Mouse (Mus musculus): ENCODE data around the gene 3110082I17Rik. TPM values are rescaled to one million over a fixed set of nuclear protein-coding genes. Genes with fewer than 3 reads are reported as not detected.
A peak's percentile ranks its signal among the peaks of the same experiment; 100 is the strongest.
"Not testable (repeated sequence)": the region's sequence is repeated elsewhere in the genome, so short reads cannot be mapped to it uniquely, and the experiment has no call there.

The 3110082I17Rik gene
- polyA plus RNA-seq, 1 experiment from 2014 or later: 30.6 TPM

- no peak for ATAC-seq (ENCODE audit: low FRiP score)
- no peaks in the 10 kb centered on the region for H3K9me3 ChIP-seq
- H3K9ac ChIP-seq: no peak within 1 kb of the TSS
- peaks cover 26% of the 10 kb centered on the region; the same call in 1 of the 2 replicates for H3K27me3 ChIP-seq
- WGBS: 59% methylated on average over 5 of the region's 5 CpGs
- no peak within 1 kb of the TSS for H3K4me3 ChIP-seq (replicated peaks)
- H3K36me3 ChIP-seq (replicated peaks): no peaks in the 10 kb centered on the region
- H3K4me2 ChIP-seq: no peak within 1 kb of the TSS
- H3K27ac ChIP-seq: no peak within 1 kb of the TSS
- peaks cover 4% of the 10 kb centered on the region; the same call in 1 of the 2 replicates for H3K4me1 ChIP-seq
Observed at GRCm38 (mm10) chr5:139351134-139351533, 109.2 kb downstream of the 3110082I17Rik start, which contains the start of gene Cox19. Gene Cox19, minus strand, starts transcription at chr5:139351418.

GRCm38 (mm10) chr5:139349713-139350112 is 110.6 kb downstream of the 3110082I17Rik start:
- no peaks in the 10 kb centered on the region for H3K36me3 ChIP-seq (replicated peaks)
- no peaks in the 10 kb centered on the region for H3K9me3 ChIP-seq
- H3K4me2 ChIP-seq: no peak overlapping the region
- peaks cover 9% of the 10 kb centered on the region for H3K4me1 ChIP-seq
- ATAC-seq (ENCODE audit: low FRiP score): no peak
- no peak overlapping the region for H3K4me3 ChIP-seq (replicated peaks)
- no peak overlapping the region for H3K9ac ChIP-seq
- 83% methylated on average over 6 of the region's 6 CpGs for WGBS
- H3K27me3 ChIP-seq: peaks cover 27% of the 10 kb centered on the region; the same call in 1 of the 2 replicates
- H3K27ac ChIP-seq: no peak overlapping the region

- WGBS: 65% methylated on average over 1 of the region's 1 CpGs
- Histone ChIP-seq H3K4me2 (no peak overlapping the region), H3K9ac (no peak overlapping the region), H3K36me3 (replicated peaks) (peaks cover 6% of the 10 kb centered on the region), H3K4me1 (peaks cover 20% of the 10 kb centered on the region), H3K4me3 (replicated peaks) (no peak overlapping the region), H3K27ac (no peak overlapping the region), H3K9me3 (no peaks in the 10 kb centered on the region), H3K27me3 (peaks cover 27% of the 10 kb centered on the region; the same call in 1 of the 2 replicates)
- ATAC-seq (ENCODE audit: low FRiP score): no peak
Observed at GRCm38 (mm10) chr5:139347225-139347624, 113.1 kb downstream of the 3110082I17Rik start.

- Histone ChIP-seq H3K9ac (peak overlapping the region; percentile 85; the same call in 1 of the 2 replicates), H3K27ac (peak overlapping the region; percentile 63; the same call in 1 of the 2 replicates), H3K27me3 (peaks cover 15% of the 10 kb centered on the region; the same call in 1 of the 2 replicates), H3K4me2 (peak overlapping the region; percentile 96), H3K4me1 (peaks cover 15% of the 10 kb centered on the region), H3K9me3 (no peaks in the 10 kb centered on the region), H3K36me3 (replicated peaks) (peaks cover 21% of the 10 kb centered on the region), H3K4me3 (replicated peaks) (peak overlapping the region; percentile 82)
- ATAC-seq (ENCODE audit: low FRiP score): peak; percentile 35
- whole genome bisulfite sequencing: 14% methylated on average over 5 of the region's 5 CpGs
Observed at GRCm38 (mm10) chr5:139345364-139345714, 115.0 kb downstream of the 3110082I17Rik start.

- Histone ChIP-seq H3K9me3 (no peaks in the 10 kb centered on the region), H3K27me3 (peaks cover 15% of the 10 kb centered on the region; the same call in 1 of the 2 replicates), H3K4me3 (replicated peaks) (peak overlapping the region; percentile 82), H3K9ac (peak overlapping the region; percentile 85), H3K36me3 (replicated peaks) (peaks cover 26% of the 10 kb centered on the region), H3K4me2 (peak overlapping the region; percentile 96), H3K4me1 (peaks cover 15% of the 10 kb centered on the region), H3K27ac (peak overlapping the region; percentile 78)
- 0% methylated on average over 33 of the region's 33 CpGs for WGBS
- ATAC-seq (ENCODE audit: low FRiP score): peak; percentile 93
Observed at GRCm38 (mm10) chr5:139344687-139345363, 115.5 kb downstream of the 3110082I17Rik start.

GRCm38 (mm10) chr5:139344021-139344686 is 116.2 kb downstream of the 3110082I17Rik start:
- Histone ChIP-seq H3K9me3 (no peaks in the 10 kb centered on the region), H3K36me3 (replicated peaks) (peaks cover 32% of the 10 kb centered on the region), H3K27ac (peak overlapping the region; percentile 78; the same call in 1 of the 2 replicates), H3K4me2 (peak overlapping the region; percentile 96), H3K27me3 (peaks cover 15% of the 10 kb centered on the region; the same call in 1 of the 2 replicates), H3K9ac (peak overlapping the region; percentile 85), H3K4me1 (peaks cover 15% of the 10 kb centered on the region), H3K4me3 (replicated peaks) (peak overlapping the region; percentile 82)
- 7% methylated on average over 12 of the region's 12 CpGs for WGBS
- peak; percentile 79 for ATAC-seq (ENCODE audit: low FRiP score)

GRCm38 (mm10) chr5:139338891-139339290 is 121.4 kb downstream of the 3110082I17Rik start:
- Histone ChIP-seq H3K27ac (no peak overlapping the region), H3K36me3 (replicated peaks) (peaks cover 79% of the 10 kb centered on the region), H3K9ac (no peak overlapping the region), H3K4me3 (replicated peaks) (no peak overlapping the region), H3K4me1 (peaks cover 5% of the 10 kb centered on the region), H3K27me3 (no peaks in the 10 kb centered on the region), H3K9me3 (no peaks in the 10 kb centered on the region), H3K4me2 (no peak overlapping the region)
- 87% methylated on average over 11 of the region's 11 CpGs for WGBS
- ATAC-seq (ENCODE audit: low FRiP score): no peak

- Histone ChIP-seq H3K9ac (no peak overlapping the region), H3K27me3 (no peaks in the 10 kb centered on the region), H3K4me2 (no peak overlapping the region), H3K9me3 (no peaks in the 10 kb centered on the region), H3K36me3 (replicated peaks) (peaks cover 79% of the 10 kb centered on the region), H3K4me1 (peaks cover under 1% of the 10 kb centered on the region; the same call in 1 of the 2 replicates), H3K4me3 (replicated peaks) (no peak overlapping the region), H3K27ac (no peak overlapping the region)
- no peak for ATAC-seq (ENCODE audit: low FRiP score)
- 91% methylated on average over 3 of the region's 3 CpGs for WGBS
Observed at GRCm38 (mm10) chr5:139338403-139338802, 121.9 kb downstream of the 3110082I17Rik start.

- no peak for ATAC-seq (ENCODE audit: low FRiP score)
- 82% methylated on average over 13 of the region's 13 CpGs for WGBS
- H3K36me3 ChIP-seq (replicated peaks): peaks cover 79% of the 10 kb centered on the region
- H3K4me3 ChIP-seq (replicated peaks): no peak overlapping the region
- no peaks in the 10 kb centered on the region for H3K27me3 ChIP-seq
- no peaks in the 10 kb centered on the region; the same call in 1 of the 2 replicates for H3K4me1 ChIP-seq
- no peaks in the 10 kb centered on the region for H3K9me3 ChIP-seq
- H3K9ac ChIP-seq: no peak overlapping the region
- H3K4me2 ChIP-seq: no peak overlapping the region
- no peak overlapping the region for H3K27ac ChIP-seq
Observed at GRCm38 (mm10) chr5:139337826-139338370, 122.4 kb downstream of the 3110082I17Rik start.

- H3K36me3 ChIP-seq (replicated peaks): peaks cover 61% of the 10 kb centered on the region
- 0 out of 2 replicates have a peak, but pooled peaks have one; percentile 42 for ATAC-seq (ENCODE audit: low FRiP score)
- H3K9me3 ChIP-seq: no peaks in the 10 kb centered on the region
- WGBS: 88% methylated on average over 4 of the region's 4 CpGs
- H3K9ac ChIP-seq: no peak overlapping the region
- no peaks in the 10 kb centered on the region for H3K4me1 ChIP-seq
- no peak overlapping the region for H3K27ac ChIP-seq
- H3K4me3 ChIP-seq (replicated peaks): no peak overlapping the region
- peaks cover 4% of the 10 kb centered on the region; the same call in 1 of the 2 replicates for H3K27me3 ChIP-seq
- H3K4me2 ChIP-seq: no peak overlapping the region
Observed at GRCm38 (mm10) chr5:139335634-139336033, 124.7 kb downstream of the 3110082I17Rik start.

- not testable (repeated sequence) for H3K4me2 ChIP-seq; H3K4me1 ChIP-seq; ATAC-seq (ENCODE audit: low FRiP score); H3K4me3 ChIP-seq (replicated peaks); H3K27me3 ChIP-seq; H3K9me3 ChIP-seq; H3K27ac ChIP-seq; H3K9ac ChIP-seq
- H3K36me3 ChIP-seq (replicated peaks): peaks cover 49% of the 10 kb centered on the region
- 89% methylated on average over 10 of the region's 10 CpGs for WGBS
Observed at GRCm38 (mm10) chr5:139334394-139334793, 125.9 kb downstream of the 3110082I17Rik start.
